Mouse (Mus musculus): ENCODE measurements at regions not wholly inside any gene's neighbourhood (a gene's known extent, or its start where the extent isn't known, plus 50 kb on each side); places are given as distances from the start of the nearest gene placed in this dataset.
A peak's percentile ranks its signal among the peaks of the same experiment; 100 is the strongest.

DNA sequence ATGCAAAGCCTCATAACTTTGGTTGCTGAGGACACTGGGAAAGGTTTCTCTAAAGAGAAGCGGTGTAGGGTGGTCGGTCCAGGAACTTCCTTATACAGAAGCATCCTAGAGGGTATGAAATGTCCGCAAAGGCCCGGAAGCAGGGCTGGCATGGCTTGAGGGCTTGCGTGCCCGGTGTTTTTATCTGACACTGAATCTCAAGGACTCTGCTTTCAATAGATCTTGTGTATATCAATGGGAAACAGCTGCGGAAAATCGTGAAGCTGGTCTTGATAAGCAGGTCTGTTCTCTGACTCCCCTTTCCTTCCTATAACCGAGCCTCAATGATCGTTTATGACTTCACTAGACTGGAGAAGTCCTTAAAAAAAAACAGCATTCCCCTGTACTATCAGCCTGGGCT lies 580.4 kb upstream of the Gm19410 start:
- DNase-seq (ENCODE audit: low spot score in 2 of 2) = no peak

DNA sequence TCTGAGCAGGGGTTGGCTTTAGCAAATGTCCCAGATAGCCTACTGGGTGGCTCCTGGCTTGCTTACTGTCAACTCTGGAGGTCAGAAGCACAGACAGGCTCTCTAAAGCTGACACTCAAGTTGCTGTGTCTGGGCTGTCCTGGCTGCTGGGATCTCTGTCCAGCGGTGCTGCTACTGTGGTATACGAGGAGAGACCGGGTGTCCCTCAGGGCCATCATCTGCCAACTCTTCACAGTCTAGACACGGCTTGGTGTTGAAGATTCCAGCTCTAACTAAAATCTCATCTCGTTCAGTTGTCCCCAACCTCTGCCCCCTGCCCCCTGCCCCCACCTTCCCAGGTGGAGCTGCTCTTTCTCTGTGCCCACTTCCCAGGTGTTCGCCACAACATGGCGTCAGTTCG lies 577.1 kb upstream of the Gm19410 start:
- no peak for DNase-seq (ENCODE audit: low spot score in 2 of 2)

DNA sequence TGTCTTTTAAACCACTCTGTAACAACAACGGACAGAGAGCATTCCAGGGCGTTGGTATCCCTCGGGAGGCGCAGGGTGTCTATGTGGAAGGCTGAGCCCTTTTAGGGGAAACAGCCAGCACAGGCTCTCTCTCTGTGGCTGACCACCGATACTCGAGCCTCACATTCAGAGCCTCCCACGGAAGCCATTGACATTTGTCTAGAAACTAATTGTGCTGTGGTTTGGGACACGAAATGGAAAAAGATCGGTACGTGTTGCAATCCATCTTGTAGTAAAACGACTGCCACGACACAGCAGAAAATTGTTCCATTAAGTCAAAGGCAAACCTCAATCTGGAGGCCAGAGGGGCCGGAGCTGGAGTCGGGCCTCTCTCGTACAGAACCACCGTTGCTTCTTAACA lies 575.9 kb upstream of the Gm19410 start:
- no peak for DNase-seq (ENCODE audit: low spot score in 2 of 2)

DNA sequence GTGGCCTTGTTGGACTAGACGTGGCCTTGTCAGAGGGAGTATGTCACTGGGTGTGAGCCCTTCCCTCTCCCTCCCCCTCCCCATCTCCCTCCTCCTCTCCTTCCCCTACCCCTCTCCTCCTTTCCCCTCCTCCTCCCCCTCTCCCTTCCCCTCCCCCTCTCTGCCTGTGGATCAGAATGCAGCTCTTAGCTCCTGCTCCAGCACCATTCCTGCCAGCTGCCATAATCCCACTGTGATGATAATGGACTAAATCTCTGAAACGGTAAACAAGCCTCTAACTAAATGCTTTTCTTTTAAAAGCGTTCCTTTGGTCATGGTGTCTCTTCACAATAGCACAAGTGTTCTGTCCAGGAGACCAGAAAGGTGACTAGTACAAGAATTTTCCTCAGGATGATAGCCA lies 573.1 kb upstream of the Gm19410 start:
- DNase-seq (ENCODE audit: low spot score in 2 of 2) = no peak

DNA sequence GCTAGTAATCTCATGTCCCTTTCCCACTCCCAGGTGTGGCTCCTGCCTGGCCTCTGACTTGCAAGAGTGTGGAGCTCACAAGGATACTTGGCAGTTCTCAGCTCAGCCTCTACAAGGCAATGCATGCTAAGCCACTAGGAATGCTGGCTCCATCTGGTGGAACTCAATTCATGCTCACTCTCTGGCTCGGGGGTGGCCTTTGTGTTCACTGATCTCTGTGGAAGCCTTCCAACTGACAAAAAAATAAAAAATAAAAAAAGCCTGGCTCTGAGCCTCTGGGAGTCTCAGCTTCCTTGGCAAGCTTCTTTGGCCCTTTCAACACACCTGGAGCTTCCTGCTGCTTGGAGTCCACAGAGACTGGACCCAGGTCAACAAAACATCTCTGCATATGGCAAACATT lies 571.8 kb upstream of the Gm19410 start:
- DNase-seq (ENCODE audit: low spot score in 2 of 2) = peak in 1 of 2 experiments; percentile 23

DNA sequence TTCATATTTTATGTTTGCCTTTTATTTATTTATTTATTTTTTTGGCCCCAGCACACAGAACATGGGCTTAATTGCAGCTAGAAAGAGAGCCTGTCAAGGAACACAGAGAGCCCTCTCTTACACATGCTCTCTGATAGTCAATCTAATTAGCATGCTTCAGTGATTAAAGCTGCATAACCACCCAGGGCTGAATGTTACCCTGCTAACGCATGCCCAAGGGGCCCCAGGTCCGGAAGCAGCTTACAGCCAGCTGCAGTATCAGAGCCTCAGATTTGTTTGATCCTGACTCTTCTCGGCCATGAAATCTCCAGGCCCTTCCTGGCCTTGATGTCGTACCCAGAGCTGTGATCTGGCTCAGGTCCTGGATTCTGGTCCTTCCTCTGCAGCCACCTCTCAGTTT lies 569.4 kb upstream of the Gm19410 start:
- DNase-seq (ENCODE audit: low spot score in 2 of 2) = no peak

DNA sequence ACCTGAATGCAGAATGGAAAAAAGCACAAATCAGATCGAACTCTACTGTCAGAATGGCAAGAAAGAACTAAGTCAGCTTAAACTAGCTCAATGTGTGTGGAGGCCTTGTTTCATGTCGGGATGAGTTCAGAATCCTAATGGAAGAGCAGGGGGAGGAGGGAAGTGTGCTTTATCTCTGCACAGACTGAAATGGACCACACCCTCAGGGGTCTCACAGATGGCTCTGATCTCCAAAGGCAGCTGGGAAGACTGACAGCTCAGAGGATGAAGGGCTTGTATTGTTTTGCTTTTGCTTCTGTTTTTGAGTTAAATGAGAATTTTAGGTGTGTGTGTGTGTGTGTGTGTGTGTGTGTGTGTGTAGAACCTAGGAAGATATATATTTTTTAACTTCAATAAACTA lies 566.8 kb upstream of the Gm19410 start:
- no peak for DNase-seq (ENCODE audit: low spot score in 2 of 2)

DNA sequence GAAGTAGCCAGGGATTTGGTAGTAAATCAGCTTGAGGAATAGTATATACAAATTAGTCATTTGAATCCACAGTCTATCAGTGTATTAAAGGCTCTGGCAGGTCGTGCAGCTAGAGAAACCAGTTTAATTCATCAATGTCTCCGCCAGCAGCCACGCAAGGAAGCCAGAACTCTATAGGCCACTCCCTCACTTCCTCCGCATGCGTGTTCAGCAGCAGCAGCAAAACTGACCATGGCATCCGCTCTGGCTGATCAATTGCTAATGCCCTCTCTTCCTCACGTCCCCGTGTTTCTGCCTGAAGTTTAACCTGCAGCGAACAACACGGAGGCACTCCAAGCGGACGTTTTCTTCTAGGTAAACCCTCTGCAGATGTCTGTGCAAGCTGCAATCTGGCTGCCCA lies 564.2 kb upstream of the Gm19410 start:
- DNase-seq (ENCODE audit: low spot score in 2 of 2) = no peak

DNA sequence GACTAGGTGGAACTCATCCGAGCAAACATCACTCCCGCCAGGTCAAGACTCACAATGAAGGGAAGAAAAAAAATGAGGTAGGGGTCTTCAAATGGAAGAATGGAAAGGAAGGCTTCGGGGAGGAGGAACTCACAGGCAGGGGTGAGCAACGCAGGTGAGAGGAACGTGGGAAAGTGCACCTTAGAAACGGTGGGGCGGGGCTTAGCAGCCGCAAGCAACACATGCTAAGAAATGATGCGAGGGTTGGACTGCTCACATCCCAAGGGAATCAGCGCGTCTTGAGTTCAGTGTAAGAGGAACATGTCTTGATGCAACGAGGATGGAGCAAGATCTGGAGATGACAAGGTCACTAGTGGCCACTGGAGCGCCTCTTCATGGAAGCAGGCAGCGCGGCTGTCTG lies 560.6 kb upstream of the Gm19410 start:
- DNase-seq (ENCODE audit: low spot score in 2 of 2) = no peak

DNA sequence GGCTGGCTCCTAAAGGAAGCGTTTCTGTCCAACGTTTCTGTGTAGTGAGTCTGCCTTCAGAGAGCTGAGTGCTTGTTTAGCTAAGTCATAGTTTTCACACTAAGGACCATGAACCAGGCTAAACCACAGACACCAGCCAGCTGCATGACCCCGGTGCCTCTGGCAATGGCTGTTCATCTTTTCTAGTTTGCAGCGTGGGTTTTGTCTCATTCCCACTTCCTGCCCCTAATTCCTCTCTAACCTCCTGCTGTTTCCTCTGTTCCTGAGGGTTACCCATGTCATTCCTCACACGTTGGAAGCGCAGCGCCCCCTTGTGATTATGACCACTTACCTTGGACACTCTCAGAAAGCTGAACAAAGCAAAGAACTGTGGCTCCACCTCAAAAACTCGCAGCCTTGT lies 560.1 kb upstream of the Gm19410 start:
- DNase-seq (ENCODE audit: low spot score in 2 of 2) = peak in 1 of 2 experiments; percentile 25

DNA sequence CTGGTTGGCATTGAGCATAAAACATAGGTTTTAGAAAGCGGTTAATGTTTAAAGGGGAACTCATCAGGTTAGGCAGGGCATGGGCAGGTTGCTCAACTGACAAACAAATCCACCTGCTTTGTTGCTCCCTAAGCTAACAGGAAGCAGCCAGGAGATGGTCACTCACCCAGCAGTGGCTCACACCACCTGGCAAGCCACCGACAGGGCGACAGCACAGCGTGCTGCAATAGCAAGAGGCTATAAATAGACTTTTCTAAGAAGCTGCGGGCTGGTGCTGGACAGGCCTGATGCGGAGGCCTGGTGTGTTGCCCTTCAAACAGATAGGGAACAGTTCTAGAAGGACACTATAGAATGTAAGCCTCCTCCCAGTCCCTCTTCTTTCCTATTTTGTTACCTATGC lies 559.3 kb upstream of the Gm19410 start:
- no peak for DNase-seq (ENCODE audit: low spot score in 2 of 2)

DNA sequence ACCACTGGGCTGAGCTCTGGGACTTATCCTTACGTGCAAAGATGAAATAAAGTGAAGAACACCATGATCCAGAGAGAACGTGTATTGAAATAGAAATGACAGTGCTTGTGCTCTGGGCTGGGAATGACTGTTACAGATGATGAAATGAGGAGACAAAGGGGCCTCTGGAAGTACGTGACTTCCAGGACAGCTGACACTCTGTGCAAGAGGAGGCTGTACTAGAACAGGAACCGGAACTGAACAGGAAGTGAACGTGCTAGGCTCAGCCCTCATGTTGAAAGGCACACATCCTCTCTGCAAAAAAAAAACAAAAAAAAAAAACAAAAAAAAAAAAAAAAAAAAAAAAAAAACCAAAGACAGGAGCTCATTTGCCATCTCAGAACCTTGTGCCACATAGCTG lies 557.2 kb upstream of the Gm19410 start:
- DNase-seq (ENCODE audit: low spot score in 2 of 2) = no peak

DNA sequence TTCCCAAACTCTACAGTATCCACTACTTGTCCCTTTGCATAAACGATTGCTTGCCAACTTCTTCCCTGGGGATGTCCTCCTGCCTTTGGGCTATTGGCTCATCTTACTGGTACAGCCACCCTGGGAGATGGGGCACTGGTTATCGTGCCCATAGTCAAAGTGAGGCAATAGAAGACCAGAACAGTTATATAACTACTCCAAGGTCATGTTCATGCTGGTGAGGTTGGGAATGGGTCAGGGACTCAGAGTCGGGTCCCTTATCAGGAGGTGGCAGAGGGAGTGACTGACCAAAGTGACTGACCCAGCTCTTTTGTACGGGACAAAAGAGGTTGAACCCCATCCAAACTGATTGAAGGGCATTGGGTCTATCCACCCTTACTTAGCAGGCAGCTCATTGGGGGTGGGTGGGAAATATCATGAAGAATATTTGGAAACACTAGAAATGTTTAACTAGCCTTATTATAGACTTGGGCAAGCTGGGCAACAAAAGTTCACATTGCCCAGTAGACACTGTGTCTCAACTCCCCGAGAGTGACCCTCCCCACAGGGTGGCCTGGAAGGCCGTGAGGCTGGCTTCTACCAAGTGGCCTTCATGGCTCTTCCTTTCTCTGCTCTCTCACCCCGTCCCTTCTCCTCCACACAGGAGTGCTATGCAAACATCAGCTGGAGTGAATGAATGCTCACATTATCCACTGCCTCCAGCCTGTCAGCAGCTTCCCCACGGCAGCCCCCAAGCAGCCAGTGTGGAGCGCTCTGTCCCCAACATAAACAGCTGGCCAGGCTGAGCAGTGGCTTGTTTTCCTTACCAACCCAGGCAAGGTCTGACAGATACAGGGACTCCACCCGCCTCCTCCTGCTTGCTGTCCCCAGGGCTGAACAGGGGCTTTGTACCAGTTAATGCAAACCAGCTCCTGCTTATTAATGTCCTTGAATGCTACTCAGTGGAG lies 553.8 kb upstream of the Gm19410 start:
- DNase-seq (ENCODE audit: low spot score in 2 of 2) = no peak

DNA sequence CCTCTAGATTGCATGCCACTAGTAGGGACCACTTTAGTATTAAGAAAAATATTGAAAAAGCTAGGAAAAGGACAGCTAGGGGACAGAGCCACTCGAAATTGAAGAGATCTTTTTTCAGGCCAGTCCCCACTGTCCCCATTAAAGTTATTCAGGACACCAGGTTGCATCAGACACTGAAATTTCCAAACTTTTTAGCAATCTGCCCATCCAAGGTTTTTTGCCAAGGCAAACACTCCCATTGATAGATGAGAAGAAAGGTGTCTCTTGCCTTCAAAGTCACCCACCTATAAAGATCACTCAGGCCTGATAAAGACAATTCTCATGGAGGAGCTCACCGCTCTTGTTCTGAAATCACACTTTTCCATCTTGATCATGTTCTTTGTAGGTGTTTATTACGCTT lies 552.1 kb upstream of the Gm19410 start:
- no peak for DNase-seq (ENCODE audit: low spot score in 2 of 2)

DNA sequence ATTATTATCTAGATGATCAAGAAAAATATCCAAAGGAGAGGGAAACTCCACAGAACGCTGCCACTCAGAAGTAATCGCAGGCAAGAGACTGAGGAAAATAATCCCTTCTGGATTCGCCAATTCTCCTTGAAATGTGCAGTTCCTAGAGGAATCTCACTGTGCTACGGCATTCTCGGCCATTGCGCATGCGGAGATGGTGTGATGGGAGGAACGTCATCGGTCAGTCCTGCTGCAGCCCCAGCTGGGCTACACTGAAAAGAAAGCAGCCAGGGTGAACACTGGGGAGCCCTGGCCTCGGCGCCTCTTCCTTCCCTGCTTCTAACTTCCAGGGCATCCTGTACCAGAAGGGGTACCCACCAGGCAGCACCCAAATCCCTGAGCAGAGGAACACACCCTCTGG lies 548.0 kb upstream of the Gm19410 start:
- DNase-seq (ENCODE audit: low spot score in 2 of 2) = no peak

DNA sequence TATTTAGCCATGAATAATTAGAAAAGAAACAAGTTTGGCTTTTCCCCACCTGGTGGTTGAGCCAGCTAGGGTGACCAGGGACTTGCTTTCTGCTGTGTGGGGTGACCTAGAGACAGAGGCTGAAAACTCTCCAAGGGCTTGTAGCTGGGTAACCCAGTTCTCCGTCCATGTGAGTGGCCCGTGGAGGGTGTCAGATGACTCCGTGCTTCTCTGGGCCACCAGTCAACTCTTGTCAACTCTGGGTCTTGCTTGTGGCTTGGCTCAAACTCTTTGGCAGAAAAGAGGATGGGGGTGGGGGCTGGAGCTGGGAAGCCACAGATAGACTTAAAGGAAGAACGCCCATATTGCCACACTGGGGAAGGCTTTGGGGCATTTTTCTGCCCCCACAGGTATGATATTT lies 547.3 kb upstream of the Gm19410 start:
- DNase-seq (ENCODE audit: low spot score in 2 of 2) = no peak

DNA sequence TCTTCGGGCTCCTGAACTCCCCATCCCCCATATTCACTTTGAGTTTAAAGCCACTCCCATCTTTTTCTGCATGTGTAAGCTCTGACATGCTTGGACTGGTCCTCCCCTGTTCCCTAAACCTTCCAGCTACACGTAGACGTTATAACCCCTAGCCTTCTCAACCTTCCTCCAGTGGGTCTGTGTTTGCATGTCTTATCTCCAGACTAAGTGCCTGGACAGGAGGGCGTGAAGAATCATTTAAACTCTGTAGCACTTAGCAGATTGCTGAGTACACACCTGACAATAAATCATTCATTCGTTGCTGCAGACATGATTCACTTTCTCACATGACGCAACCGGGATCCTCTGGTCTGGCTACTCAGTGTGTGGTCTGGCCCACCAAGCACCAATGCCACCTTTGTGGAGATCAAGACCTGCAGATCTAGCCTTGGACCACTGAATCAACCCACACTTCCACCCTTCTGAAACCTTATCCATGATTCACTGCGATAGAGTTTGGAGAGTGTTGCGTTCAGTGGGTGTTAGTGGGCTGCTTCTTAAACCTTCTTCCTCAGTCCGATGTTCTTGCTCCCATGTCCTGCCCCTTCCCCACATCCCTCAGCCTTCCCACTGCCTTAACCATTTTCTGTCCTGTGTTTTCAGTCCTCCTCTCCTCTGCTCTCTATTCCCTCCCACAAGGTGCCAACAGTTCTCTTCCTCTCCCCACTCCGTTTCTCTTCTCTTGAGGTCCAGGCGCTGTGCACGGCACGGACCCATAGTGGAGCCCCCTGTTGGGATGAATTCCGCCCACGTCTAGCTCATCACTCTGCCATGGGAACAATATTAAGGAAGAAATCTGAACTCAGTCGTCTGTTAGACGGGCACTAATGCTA lies 541.3 kb upstream of the Gm19410 start:
- no peak for DNase-seq (ENCODE audit: low spot score in 2 of 2)

DNA sequence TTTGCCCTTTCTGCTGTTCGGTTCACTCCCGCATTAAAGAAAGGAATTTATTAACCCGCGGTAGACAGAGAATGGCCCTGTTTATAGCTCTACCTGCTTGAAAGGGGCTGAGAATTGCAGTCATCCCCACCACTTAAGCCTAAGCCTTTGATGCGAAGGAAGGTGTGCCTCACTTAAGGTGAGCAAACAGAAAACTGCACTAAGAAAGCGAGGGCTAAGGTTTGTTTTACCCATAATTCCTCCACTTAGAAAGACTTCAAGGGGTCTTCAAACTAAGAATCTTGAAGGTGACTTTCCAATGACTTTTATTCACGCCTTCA lies 540.7 kb upstream of the Gm19410 start:
- DNase-seq (ENCODE audit: low spot score in 2 of 2) = no peak

DNA sequence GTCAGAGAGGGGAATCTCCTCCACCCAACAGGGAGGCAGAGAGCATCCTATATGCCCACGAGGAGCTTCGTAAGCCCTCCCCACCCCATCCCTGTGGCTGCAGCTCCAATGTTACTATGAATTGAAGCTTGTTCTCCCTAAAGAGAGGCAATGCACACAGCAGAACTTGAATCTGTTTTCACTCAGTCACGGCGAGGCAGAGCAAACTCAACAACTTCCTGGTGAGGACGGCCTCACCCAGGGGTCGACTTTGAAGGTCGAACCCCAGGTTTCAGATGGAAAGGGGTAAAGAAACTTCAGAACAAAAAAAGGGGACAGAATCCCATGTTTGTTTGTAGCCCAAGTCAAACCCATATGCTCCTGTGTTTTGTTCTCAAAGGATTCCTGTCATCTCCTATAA lies 538.5 kb upstream of the Gm19410 start:
- no peak for DNase-seq (ENCODE audit: low spot score in 2 of 2)

DNA sequence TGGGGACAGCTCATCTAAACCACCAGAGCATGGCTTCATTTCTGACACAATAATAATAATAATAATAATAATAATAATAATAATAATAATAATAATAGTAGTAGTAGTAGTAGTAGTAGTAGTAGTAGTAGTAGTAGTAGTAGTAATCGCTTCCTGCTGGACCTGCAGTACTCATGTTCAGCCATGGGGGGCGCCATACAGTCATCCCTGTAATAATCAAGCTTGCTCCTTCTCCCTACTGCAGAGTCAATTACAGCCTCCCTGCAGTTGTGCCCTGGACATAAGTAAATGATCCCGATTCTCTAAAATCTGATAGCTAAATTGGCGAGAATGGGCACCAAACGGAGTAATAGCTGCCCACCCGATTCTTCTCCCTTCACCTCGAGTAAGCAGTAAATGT lies 537.1 kb upstream of the Gm19410 start:
- DNase-seq (ENCODE audit: low spot score in 2 of 2) = no peak

DNA sequence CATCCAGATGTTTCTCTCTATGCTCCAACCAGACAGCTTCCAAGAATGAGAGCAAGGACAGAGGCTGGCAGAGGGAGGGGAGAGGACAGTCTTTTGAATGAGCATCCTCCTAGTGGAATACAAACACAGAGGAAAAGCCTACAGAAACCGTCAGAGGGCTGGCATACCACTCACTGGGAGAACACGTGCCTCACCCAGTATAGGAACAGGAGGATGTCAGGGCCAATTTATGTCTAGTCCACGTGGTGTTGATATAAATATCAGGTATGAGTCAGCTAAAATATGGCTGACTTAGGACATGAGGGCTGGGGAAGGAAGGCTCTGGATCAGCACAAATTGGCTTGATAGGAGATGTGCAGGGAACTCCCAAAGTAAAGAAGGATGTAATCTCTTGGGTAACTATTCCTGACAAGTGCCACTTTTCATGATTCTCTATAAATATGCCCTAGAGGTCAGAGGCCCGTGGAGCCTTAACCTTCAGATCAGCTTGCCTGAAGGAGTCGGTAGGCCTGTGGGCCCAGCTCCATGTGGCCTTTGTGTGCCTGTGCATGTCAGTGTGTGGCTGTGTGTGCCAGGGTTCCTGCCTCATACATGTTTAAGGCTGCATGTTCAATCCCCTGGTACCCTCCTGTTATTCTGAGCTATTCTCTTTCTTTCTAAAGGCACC lies 531.9 kb upstream of the Gm19410 start:
- no peak for DNase-seq (ENCODE audit: low spot score in 2 of 2)

DNA sequence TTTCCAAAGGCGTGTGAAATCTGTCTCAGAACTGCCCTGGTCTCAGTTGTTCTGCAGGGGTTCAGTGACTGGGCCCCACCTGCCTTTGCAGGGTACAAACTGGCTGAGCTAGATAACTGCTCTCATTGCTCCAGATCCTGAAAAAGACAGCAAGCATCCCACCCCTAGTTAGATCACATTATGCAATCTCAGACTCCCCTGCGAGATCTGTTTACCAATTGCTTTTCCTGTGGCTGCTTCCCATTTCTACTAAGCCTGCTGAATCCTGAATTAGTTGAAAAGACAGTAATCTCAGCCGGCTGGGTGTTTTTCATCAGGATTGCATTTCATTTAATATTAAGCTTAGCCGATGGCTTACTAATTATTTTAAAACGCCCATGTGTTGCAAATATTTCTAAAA lies 531.2 kb upstream of the Gm19410 start:
- no peak for DNase-seq (ENCODE audit: low spot score in 2 of 2)

Measured in cerebellum, postnatal 4 days (tissue).